Mouse (Mus musculus) olfactory bulb, adult 2 months (tissue): Measurements from ENCODE around the gene Cdh13.

Experiments
- CTCF ChIP-seq: fragments of 200-500 bp; IDR thresholded peaks from 2 replicates; pipeline ENCODE4 v1.5.1; 2012; ENCODE audit warnings: low read depth, mild to moderate bottlenecking, low read length, moderate library complexity; ENCODE audit not compliant: insufficient read depth
- POLR2A ChIP-seq: fragments of 200-500 bp; IDR thresholded peaks from 2 replicates; pipeline ENCODE4 v1.6.1; 2012; ENCODE audit warnings: mild to moderate bottlenecking, low read depth, low read length, moderate library complexity; ENCODE audit not compliant: insufficient read depth

- no peak for TF ChIP-seq CTCF
- TF ChIP-seq POLR2A, result no peak
Observed at GRCm38 (mm10) chr8:118289525-118289924, 6.0 kb downstream of the Cdh13 start.
